ENCODE assay signal across 15 mouse cellular contexts in the genomic region with DNA sequence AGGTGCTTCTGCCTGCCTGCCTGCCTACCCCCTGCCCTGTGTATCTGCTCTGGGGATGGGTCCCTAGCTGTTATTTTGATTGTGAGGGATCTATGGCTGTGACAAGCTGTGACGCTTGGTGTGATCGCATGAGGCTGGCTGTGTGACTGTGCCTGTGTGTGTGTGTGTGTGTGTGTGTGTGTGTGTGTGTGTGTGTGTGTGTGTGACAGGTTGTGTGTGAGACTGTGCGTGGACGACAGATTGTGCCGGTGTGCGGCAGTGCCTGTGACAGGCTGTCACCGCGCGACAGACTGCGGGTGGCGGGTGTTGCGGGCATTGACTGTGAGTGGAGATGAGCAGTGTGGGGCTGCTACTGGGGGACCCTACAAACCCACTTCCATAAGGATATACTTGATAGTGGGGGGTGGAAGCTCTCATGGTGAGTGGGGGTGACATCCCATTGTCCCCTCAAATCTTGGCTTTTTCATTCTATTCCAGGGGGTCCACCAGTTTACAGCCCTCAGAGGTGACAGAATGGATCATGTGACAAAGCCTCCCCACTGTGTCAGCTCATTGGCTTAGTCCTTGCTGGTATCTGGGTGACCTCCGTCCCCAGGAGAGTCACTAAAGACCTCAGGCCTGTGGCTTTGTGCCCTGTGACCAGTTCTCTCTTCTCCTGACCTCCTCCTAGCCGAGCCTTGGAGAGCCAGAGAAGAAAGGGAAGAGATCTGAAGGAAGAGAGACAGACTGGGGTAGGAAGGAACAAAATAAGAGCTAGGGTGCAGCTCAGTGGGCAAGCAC. TPM values are rescaled to one million over a fixed set of nuclear protein-coding genes. Genes with fewer than 3 reads are reported as not detected.
DNase-seq lines count a peak whose midpoint lies in the region; ATAC-seq lines count a peak whose summit lies in the region.
"Had no signal": no experiment of that assay in that cellular context is flagged by ENCODE, and none has a peak within 500 bp of the region (broad histone marks: within the 10 kb centered on the region; RNA-seq: fewer than 3 reads in every experiment).

No protein-coding gene starts in this region.

- ATAC-seq in forebrain, embryonic 13.5 days = peak; percentile 54; the same call in 1 of the 2 replicates
- ATAC-seq in forebrain, embryonic 12.5 days (ENCODE audit: low FRiP score) = no peak
- peak; percentile 60 for ATAC-seq in forebrain, embryonic 15.5 days (replicated peaks)
- ATAC-seq in intestine, embryonic 16.5 days = no peak
- ATAC-seq: midbrain, embryonic 15.5 days had no signal

- no peaks in the 10 kb centered on the region for H3K9me3 ChIP-seq in forebrain, embryonic 13.5 days (replicated peaks)
- no peaks in the 10 kb centered on the region for H3K9me3 ChIP-seq in forebrain, embryonic 12.5 days
- no peaks in the 10 kb centered on the region for H3K9me3 ChIP-seq in forebrain, embryonic 15.5 days
- no peaks in the 10 kb centered on the region for H3K9me3 ChIP-seq in intestine, embryonic 16.5 days (ENCODE audit: control insufficient read depth, low read length)
- H3K9me3 ChIP-seq: hindbrain, embryonic 13.5 days; limb, embryonic 12.5 days; midbrain, embryonic 15.5 days had no signal

- peak overlapping the region; percentile 58 for H3K4me2 ChIP-seq in forebrain, embryonic 13.5 days
- no peak overlapping the region for H3K4me2 ChIP-seq in forebrain, embryonic 12.5 days
- peak overlapping the region; percentile 59 for H3K4me2 ChIP-seq in forebrain, embryonic 15.5 days (replicated peaks)
- H3K4me2 ChIP-seq in intestine, embryonic 16.5 days (ENCODE audit: low read depth, low read length) = no peak overlapping the region
- H3K4me2 ChIP-seq: hindbrain, embryonic 13.5 days; limb, embryonic 12.5 days; midbrain, embryonic 15.5 days had no signal

- WGBS in forebrain, embryonic 13.5 days = 19% methylated on average over 13 of the region's 14 CpGs
- WGBS in forebrain, embryonic 12.5 days = 4% methylated on average over 12 of the region's 14 CpGs
- 15% methylated on average over 14 of the region's 14 CpGs for WGBS in forebrain, embryonic 15.5 days
- 35% methylated on average over 13 of the region's 14 CpGs for WGBS in intestine, embryonic 16.5 days

- peak overlapping the region; percentile 97 for H3K27ac ChIP-seq in forebrain, embryonic 13.5 days
- H3K27ac ChIP-seq in forebrain, embryonic 12.5 days = no peak overlapping the region
- H3K27ac ChIP-seq in forebrain, embryonic 15.5 days (replicated peaks) = peak overlapping the region; percentile 97
- H3K27ac ChIP-seq in intestine, embryonic 16.5 days (ENCODE audit: low read length) = no peak overlapping the region
- H3K27ac ChIP-seq: hindbrain, embryonic 13.5 days; limb, embryonic 12.5 days; midbrain, embryonic 15.5 days had no signal

- H3K9ac ChIP-seq in forebrain, embryonic 13.5 days = peak overlapping the region; percentile 66
- no peak overlapping the region for H3K9ac ChIP-seq in forebrain, embryonic 12.5 days
- peak overlapping the region; percentile 65; the same call in 1 of the 2 replicates for H3K9ac ChIP-seq in forebrain, embryonic 15.5 days (replicated peaks)
- H3K9ac ChIP-seq in intestine, embryonic 16.5 days (ENCODE audit: low read depth, low read length) = no peak overlapping the region
- H3K9ac ChIP-seq: hindbrain, embryonic 13.5 days; midbrain, embryonic 15.5 days had no signal

- peaks cover 85% of the 10 kb centered on the region for H3K4me1 ChIP-seq in forebrain, embryonic 13.5 days
- H3K4me1 ChIP-seq in forebrain, embryonic 12.5 days = peaks cover 48% of the 10 kb centered on the region
- H3K4me1 ChIP-seq in forebrain, embryonic 15.5 days = peaks cover 97% of the 10 kb centered on the region
- H3K4me1 ChIP-seq in intestine, embryonic 16.5 days (ENCODE audit: control insufficient read depth, insufficient read depth, low read length) = peaks cover 14% of the 10 kb centered on the region

- H3K27me3 ChIP-seq in forebrain, embryonic 13.5 days = peaks cover 88% of the 10 kb centered on the region
- H3K27me3 ChIP-seq in forebrain, embryonic 12.5 days = peaks cover 100% of the 10 kb centered on the region
- peaks cover 3% of the 10 kb centered on the region; the same call in 1 of the 2 replicates for H3K27me3 ChIP-seq in forebrain, embryonic 15.5 days
- peaks cover 78% of the 10 kb centered on the region for H3K27me3 ChIP-seq in intestine, embryonic 16.5 days (replicated peaks; ENCODE audit: control insufficient read depth, insufficient read depth, low read length)

- H3K4me3 ChIP-seq in forebrain, embryonic 13.5 days = no peak overlapping the region
- no peak overlapping the region for H3K4me3 ChIP-seq in forebrain, embryonic 12.5 days (replicated peaks)
- no peak overlapping the region for H3K4me3 ChIP-seq in forebrain, embryonic 15.5 days
- H3K4me3 ChIP-seq in intestine, embryonic 16.5 days (ENCODE audit: low read length) = no peak overlapping the region
- H3K4me3 ChIP-seq: hindbrain, embryonic 13.5 days; limb, embryonic 12.5 days; midbrain, embryonic 15.5 days had no signal

- intact Hi-C loops in left cerebral cortex, postnatal 14 days (cut with DNase I) = no loop called here

- peak; percentile 53 to 78 for DNase-seq in left cerebral cortex, postnatal 14 days (ENCODE audit: low spot score in 2 of 2)
- DNase-seq in left cerebral cortex, adult 8-10 months (ENCODE audit: low spot score in 2 of 2) = no peak
- peak; percentile 65 to 73 for DNase-seq in cerebellum, adult 18-20 months
- DNase-seq in lung, adult 18-20 months = no peak
- DNase-seq: adrenal gland, postnatal 14 days; heart, adult 18-20 months; kidney, postnatal 14 days; lung, postnatal 10 days had no signal

- H3K36me3 ChIP-seq in forebrain, embryonic 13.5 days (ENCODE audit: poor library complexity, severe bottlenecking) = peaks cover 3% of the 10 kb centered on the region; the same call in 1 of the 2 replicates
- no peaks in the 10 kb centered on the region for H3K36me3 ChIP-seq in forebrain, embryonic 12.5 days (replicated peaks)
- H3K36me3 ChIP-seq in forebrain, embryonic 15.5 days = no peaks in the 10 kb centered on the region
- no peaks in the 10 kb centered on the region for H3K36me3 ChIP-seq in intestine, embryonic 16.5 days (ENCODE audit: control insufficient read depth, insufficient read depth, low read length)
- H3K36me3 ChIP-seq: hindbrain, embryonic 13.5 days; limb, embryonic 12.5 days; midbrain, embryonic 15.5 days had no signal

RNA-seq across cellular contexts. Expression of a gene that starts 12.4 kb away (rescaled TPM):
- polyA plus RNA-seq in forebrain, embryonic 13.5 days (2015; fragmentation: Nextera tagmentation; extraction: Ambion mirVana) = 127 and 145 TPM in 2 replicates
- 31.9 and 33.2 TPM in 2 replicates for polyA plus RNA-seq in forebrain, embryonic 12.5 days (2016; fragmentation: Nextera tagmentation; extraction: Ambion mirVana)
- 100 to 1,000 TPM; 402 to 429 TPM for total RNA-seq in left cerebral cortex, postnatal 14 days (2021)
- 100 to 1,000 TPM; 352 to 438 (median 370) TPM for total RNA-seq in left cerebral cortex, adult 8-10 months (2022)
- polyA plus RNA-seq in forebrain, embryonic 15.5 days (2015; fragmentation: Nextera tagmentation; extraction: Ambion mirVana) = 413 and 445 TPM in 2 replicates
- polyA plus RNA-seq in intestine, embryonic 16.5 days (2015; fragmentation: Nextera tagmentation; extraction: Ambion mirVana) = 9.7 and 11.8 TPM in 2 replicates

RNA-seq across cellular contexts. Expression of a gene that starts 34.9 kb away (rescaled TPM):
- polyA plus RNA-seq in forebrain, embryonic 13.5 days (2015; fragmentation: Nextera tagmentation; extraction: Ambion mirVana) = 7.3 and 8.2 TPM in 2 replicates
- 5.3 and 5.6 TPM in 2 replicates for polyA plus RNA-seq in forebrain, embryonic 12.5 days (2016; fragmentation: Nextera tagmentation; extraction: Ambion mirVana)
- 1 to 10 TPM; 8.0 to 9.6 TPM for total RNA-seq in left cerebral cortex, postnatal 14 days (2021)
- total RNA-seq in left cerebral cortex, adult 8-10 months (2022) = 1 to 10 TPM; 8.4 to 9.7 (median 8.9) TPM
- 8.1 and 8.9 TPM in 2 replicates for polyA plus RNA-seq in forebrain, embryonic 15.5 days (2015; fragmentation: Nextera tagmentation; extraction: Ambion mirVana)
- 4.2 and 4.4 TPM in 2 replicates for polyA plus RNA-seq in intestine, embryonic 16.5 days (2015; fragmentation: Nextera tagmentation; extraction: Ambion mirVana)

RNA-seq across cellular contexts. Expression of a gene that starts 43.6 kb away (rescaled TPM):
- polyA plus RNA-seq in forebrain, embryonic 13.5 days (2015; fragmentation: Nextera tagmentation; extraction: Ambion mirVana) = 42.6 and 47.0 TPM in 2 replicates
- 43.0 and 44.8 TPM in 2 replicates for polyA plus RNA-seq in forebrain, embryonic 12.5 days (2016; fragmentation: Nextera tagmentation; extraction: Ambion mirVana)
- 10 to 100 TPM; 23.4 to 23.6 TPM for total RNA-seq in left cerebral cortex, postnatal 14 days (2021)
- 10 to 100 TPM; 23.3 to 28.4 (median 24.7) TPM for total RNA-seq in left cerebral cortex, adult 8-10 months (2022)
- polyA plus RNA-seq in forebrain, embryonic 15.5 days (2015; fragmentation: Nextera tagmentation; extraction: Ambion mirVana) = 36.3 and 39.9 TPM in 2 replicates
- polyA plus RNA-seq in intestine, embryonic 16.5 days (2015; fragmentation: Nextera tagmentation; extraction: Ambion mirVana) = 61.8 and 63.4 TPM in 2 replicates

RNA-seq across cellular contexts. Expression of a gene that starts 52.8 kb away (rescaled TPM):
- 93.9 and 114 TPM in 2 replicates for polyA plus RNA-seq in forebrain, embryonic 13.5 days (2015; fragmentation: Nextera tagmentation; extraction: Ambion mirVana)
- 108 and 118 TPM in 2 replicates for polyA plus RNA-seq in forebrain, embryonic 12.5 days (2016; fragmentation: Nextera tagmentation; extraction: Ambion mirVana)
- total RNA-seq in left cerebral cortex, postnatal 14 days (2021) = 10 to 100 TPM; 59.5 to 72.0 TPM
- total RNA-seq in left cerebral cortex, adult 8-10 months (2022) = 10 to 100 TPM; 72.4 to 90.1 (median 79.4) TPM
- polyA plus RNA-seq in forebrain, embryonic 15.5 days (2015; fragmentation: Nextera tagmentation; extraction: Ambion mirVana) = 82.1 and 85.1 TPM in 2 replicates
- polyA plus RNA-seq in intestine, embryonic 16.5 days (2015; fragmentation: Nextera tagmentation; extraction: Ambion mirVana) = 109 and 115 TPM in 2 replicates

RNA-seq across cellular contexts. Expression of a gene that starts 59.0 kb away (rescaled TPM):
- polyA plus RNA-seq in forebrain, embryonic 13.5 days (2015; fragmentation: Nextera tagmentation; extraction: Ambion mirVana) = 549 and 569 TPM in 2 replicates
- polyA plus RNA-seq in forebrain, embryonic 12.5 days (2016; fragmentation: Nextera tagmentation; extraction: Ambion mirVana) = 619 TPM in 2 replicates
- 100 to 1,000 TPM; 495 to 553 TPM for total RNA-seq in left cerebral cortex, postnatal 14 days (2021)
- 100 to 1,000 TPM; 333 to 426 (median 383) TPM for total RNA-seq in left cerebral cortex, adult 8-10 months (2022)
- polyA plus RNA-seq in forebrain, embryonic 15.5 days (2015; fragmentation: Nextera tagmentation; extraction: Ambion mirVana) = 559 and 575 TPM in 2 replicates
- 1,204 and 1,241 TPM in 2 replicates for polyA plus RNA-seq in intestine, embryonic 16.5 days (2015; fragmentation: Nextera tagmentation; extraction: Ambion mirVana)

Comparison
In these comparisons a context has a peak if more than half of its experiments do, and no peak if none do; other contexts are left out.
1. ATAC-seq: peak in forebrain, embryonic 13.5 days (single experiment) and forebrain, embryonic 15.5 days (single experiment); none in forebrain, embryonic 12.5 days (single experiment) and intestine, embryonic 16.5 days (single experiment).
2. H3K27ac ChIP-seq: peak in forebrain, embryonic 13.5 days (single experiment) and forebrain, embryonic 15.5 days (single experiment); none in forebrain, embryonic 12.5 days (single experiment) and intestine, embryonic 16.5 days (single experiment).
3. H3K4me2 ChIP-seq: peak in forebrain, embryonic 13.5 days (single experiment) and forebrain, embryonic 15.5 days (single experiment); none in forebrain, embryonic 12.5 days (single experiment) and intestine, embryonic 16.5 days (single experiment).
4. H3K9ac ChIP-seq: peak in forebrain, embryonic 13.5 days (single experiment) and forebrain, embryonic 15.5 days (single experiment); none in forebrain, embryonic 12.5 days (single experiment) and intestine, embryonic 16.5 days (single experiment).
5. DNase-seq: peak in left cerebral cortex, postnatal 14 days (2 of 2) and cerebellum, adult 18-20 months (2 of 2); none in left cerebral cortex, adult 8-10 months (0 of 2) and lung, adult 18-20 months (0 of 2).